Mouse (Mus musculus) cerebellum, adult 2 months (tissue): ENCODE measurements at regions not wholly inside any gene's neighbourhood (a gene's known extent, or its start where the extent isn't known, plus 50 kb on each side); places are given as distances from the start of the nearest gene placed in this dataset.
A peak's percentile ranks its signal among the peaks of the same experiment; 100 is the strongest.

Experiments
- DNase-seq, 2 experiments: peaks; one replicate each; pipeline ENCODE4 v3.0.0; 2021
- H3K27ac ChIP-seq: fragments of 200-500 bp; 2 replicates; pipeline ENCODE4 v1.5.1; 2012; ENCODE audit warnings: low read length, control low read depth, inconsistent platforms; ENCODE audit not compliant: insufficient read depth
- H3K27me3 ChIP-seq: fragments of 200-500 bp; 2 replicates; pipeline ENCODE4 v1.6.1; 2012; ENCODE audit warnings: inconsistent platforms, mild to moderate bottlenecking, low read length, moderate library complexity; ENCODE audit not compliant: control insufficient read depth, insufficient read depth
- H3K4me1 ChIP-seq: fragments of 200-500 bp; 2 replicates; pipeline ENCODE4 v1.6.1; 2011; ENCODE audit warnings: low read length; ENCODE audit not compliant: control insufficient read depth, insufficient read depth
- H3K4me3 ChIP-seq: fragments of 200-500 bp; replicated peaks from 2 replicates; pipeline ENCODE3; 2011; ENCODE audit warnings: mild to moderate bottlenecking, low read depth, low read length, control low read depth; ENCODE audit not compliant: insufficient read depth
- CTCF ChIP-seq: fragments of 200-500 bp; IDR thresholded peaks from 2 replicates; pipeline ENCODE4 v1.5.1; 2011; ENCODE audit warnings: low read depth, mild to moderate bottlenecking, control low read depth, low read length, moderate library complexity, borderline replicate concordance; ENCODE audit not compliant: insufficient read depth
- POLR2A ChIP-seq: fragments of 200-500 bp; IDR thresholded peaks from 2 replicates; pipeline ENCODE4 v1.6.1; 2011; ENCODE audit warnings: low read length, control low read depth, borderline replicate concordance; ENCODE audit not compliant: insufficient read depth
- WGBS: fragments of 180-500 bp; shearing (Covaris S2); methylation state at CpG from one replicate; pipeline ENCODE4 v1.1.7; 2018; 5-methylcytosine and 5-hydroxymethylcytosine counted together

GRCm38 (mm10) chr16:97286717-97287116 is 69.8 kb upstream of the Bace2 start:
- TF ChIP-seq CTCF, result no peak
- TF ChIP-seq POLR2A, result no peak
- WGBS, result 42% methylated on average over 3 of the region's 3 CpGs
- H3K27ac ChIP-seq, result no peak overlapping the region

DNA sequence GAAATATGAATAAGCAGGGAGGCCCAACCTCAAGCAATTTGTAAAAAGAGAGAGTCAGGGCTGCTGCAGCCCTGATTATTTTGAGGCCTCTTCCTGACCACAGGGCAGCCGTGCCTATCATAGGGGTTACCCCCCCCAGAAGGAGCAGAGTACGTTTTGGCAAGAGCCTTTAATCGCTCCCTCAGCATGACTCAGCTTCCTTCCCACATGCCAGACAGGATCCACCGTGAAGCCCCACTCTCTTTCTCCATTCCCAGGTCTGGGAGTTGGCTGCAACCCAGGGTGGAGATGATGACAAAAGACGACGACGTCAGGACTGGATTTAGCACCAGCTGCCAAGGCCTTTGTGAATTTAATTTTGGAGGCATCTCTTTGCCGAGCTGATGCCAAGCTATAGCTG is 67.9 kb upstream of the Bace2 start:
- Histone ChIP-seq H3K27me3 (no peaks in the 10 kb centered on the region), H3K4me3 (no peak overlapping the region), H3K4me1 (no peaks in the 10 kb centered on the region), H3K27ac (no peak overlapping the region)
- TF ChIP-seq POLR2A (no peak), CTCF (no peak)
- DNase-seq, result peak; percentile 26 to 57
- WGBS, result 2% methylated on average over 8 of the region's 8 CpGs

More at GRCm38 (mm10) chr16:97286717-97287116, 69.8 kb upstream of the Bace2 start:
- DNase-seq, result no peak
- no peak overlapping the region for H3K4me3 ChIP-seq
- H3K27me3 ChIP-seq, result no peaks in the 10 kb centered on the region
- H3K4me1 ChIP-seq, result no peaks in the 10 kb centered on the region

GRCm38 (mm10) chr16:97292484-97293048 is 64.0 kb upstream of the Bace2 start:
- Histone ChIP-seq H3K27ac (no peak overlapping the region), H3K27me3 (no peaks in the 10 kb centered on the region), H3K4me1 (no peaks in the 10 kb centered on the region), H3K4me3 (no peak overlapping the region)
- DNase-seq, result no peak
- 28% methylated on average over 11 of the region's 11 CpGs for WGBS
- TF ChIP-seq CTCF, result no peak
- no peak for TF ChIP-seq POLR2A

DNA sequence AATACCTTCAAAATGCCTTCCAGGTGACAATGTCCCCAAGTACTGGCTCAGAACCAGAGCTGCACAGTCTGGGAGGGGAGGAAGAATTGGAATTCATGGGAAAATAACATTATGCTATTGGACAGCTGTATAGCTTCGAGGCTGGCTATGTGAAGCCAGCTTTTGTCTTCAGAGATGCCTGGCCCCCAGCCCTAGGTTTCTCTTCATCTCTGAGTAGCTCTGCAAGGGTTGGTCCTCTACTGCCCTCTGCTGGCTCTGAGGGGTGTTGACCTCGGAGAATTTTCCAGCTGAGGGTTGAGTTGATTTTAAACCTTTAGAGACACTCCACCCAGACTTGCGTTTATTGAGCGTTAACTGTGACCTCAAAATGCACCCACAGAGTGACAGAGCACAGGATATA is 63.3 kb upstream of the Bace2 start:
- under 1% methylated on average over 4 of the region's 4 CpGs for WGBS
- Histone ChIP-seq H3K4me1 (no peaks in the 10 kb centered on the region), H3K27me3 (no peaks in the 10 kb centered on the region), H3K4me3 (no peak overlapping the region), H3K27ac (no peak overlapping the region)
- TF ChIP-seq CTCF, result peak; percentile 82
- TF ChIP-seq POLR2A, result no peak
- DNase-seq, result peak; percentile 53 to 60

DNA sequence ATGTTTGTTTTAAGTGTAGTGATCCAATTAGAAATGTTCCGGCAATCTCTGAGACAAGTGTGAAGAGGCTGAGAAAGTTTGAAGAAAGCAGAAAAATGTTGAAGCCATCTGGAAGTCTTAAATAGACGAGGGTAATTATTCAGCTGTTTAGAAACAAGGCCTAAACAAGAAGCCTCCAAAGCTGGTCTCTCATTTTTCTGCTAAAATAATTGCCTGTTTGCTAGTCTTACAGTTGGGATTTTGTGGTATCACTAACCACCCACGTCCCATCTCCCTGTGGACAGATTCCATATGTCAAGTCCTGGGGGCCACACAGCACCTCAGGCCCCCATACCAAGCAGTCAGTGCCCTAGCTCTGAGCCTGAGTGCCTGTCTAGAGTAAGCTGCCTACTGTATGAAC is 59.4 kb upstream of the Bace2 start:
- DNase-seq, result no peak
- 72% methylated on average over 3 of the region's 3 CpGs for whole genome bisulfite sequencing
- H3K27ac ChIP-seq, result no peak overlapping the region
- TF ChIP-seq CTCF (no peak), POLR2A (no peak)
- H3K4me1 ChIP-seq, result no peaks in the 10 kb centered on the region
- no peak overlapping the region for H3K4me3 ChIP-seq
- H3K27me3 ChIP-seq, result no peaks in the 10 kb centered on the region

DNA sequence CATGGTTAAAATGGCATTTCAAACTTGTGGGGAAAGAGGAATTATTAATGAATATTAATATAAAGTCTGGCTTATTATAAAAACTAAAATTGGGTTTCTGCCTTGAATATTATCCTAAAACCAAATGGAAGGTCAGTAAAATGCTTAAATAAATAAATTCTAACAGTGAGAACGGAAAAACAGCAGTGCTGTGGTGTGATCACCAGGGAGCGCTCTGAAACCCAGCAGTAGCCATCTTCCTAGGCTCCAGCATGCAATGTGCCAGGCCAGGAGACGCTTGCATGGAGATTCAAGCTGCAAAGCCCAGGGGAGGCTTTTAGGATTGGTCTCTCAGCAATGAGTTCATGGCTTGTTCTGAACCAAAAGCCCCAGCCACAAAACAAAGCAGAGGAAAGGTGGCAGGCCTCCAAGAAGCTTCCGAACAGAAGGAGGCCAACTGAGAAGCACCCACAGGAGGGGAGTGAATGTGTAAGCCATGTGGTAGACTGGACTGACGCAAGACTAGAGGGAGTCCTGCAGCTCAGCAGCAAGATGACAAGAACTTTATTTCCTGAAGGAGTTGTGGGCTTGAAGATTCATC is 52.3 kb upstream of the Bace2 start:
- 35% methylated on average over 5 of the region's 5 CpGs for WGBS
- Histone ChIP-seq H3K27ac (no peak overlapping the region), H3K27me3 (no peaks in the 10 kb centered on the region), H3K4me1 (no peaks in the 10 kb centered on the region), H3K4me3 (no peak overlapping the region)
- TF ChIP-seq CTCF (no peak), POLR2A (no peak)
- no peak for DNase-seq
